In genomic region chr9:107923021-107923420, GRCm38 (mm10) we compare ENCODE assay signal across 9 mouse cellular contexts. TPM values are rescaled to one million over a fixed set of nuclear protein-coding genes. Genes with fewer than 3 reads are reported as not detected.
A peak's percentile ranks its signal among the peaks of the same experiment; 100 is the strongest.
DNase-seq lines count a peak whose midpoint lies in the region; ATAC-seq and TF ChIP-seq lines count a peak whose summit lies in the region.
"Had no signal": no experiment of that assay in that cellular context is flagged by ENCODE, and none has a peak within 500 bp of the region (broad histone marks: within the 10 kb centered on the region; RNA-seq: fewer than 3 reads in every experiment).

No protein-coding gene starts in this region.

- TF ChIP-seq CTCF in lung, embryonic 14.5 days (IDR thresholded peaks at IDR 0.05; ENCODE audit: low read depth) = peak; percentile 61

- H3K4me3 ChIP-seq in limb, embryonic 11.5 days (ENCODE audit: low read depth, low read length) = no peak overlapping the region
- H3K4me3 ChIP-seq in limb, embryonic 10.5 days = no peak overlapping the region
- H3K4me3 ChIP-seq in lung, embryonic 14.5 days (ENCODE audit: low read depth, low read length) = no peak overlapping the region
- H3K4me3 ChIP-seq: midbrain, embryonic 12.5 days had no signal

- H3K9me3 ChIP-seq in limb, embryonic 11.5 days (ENCODE audit: control insufficient read depth, low read length) = no peaks in the 10 kb centered on the region
- H3K9me3 ChIP-seq in limb, embryonic 10.5 days (replicated peaks) = no peaks in the 10 kb centered on the region
- H3K9me3 ChIP-seq in lung, embryonic 14.5 days (ENCODE audit: low read depth, low read length) = no peaks in the 10 kb centered on the region
- H3K9me3 ChIP-seq: midbrain, embryonic 12.5 days had no signal

- H3K9ac ChIP-seq in limb, embryonic 11.5 days (ENCODE audit: low read length) = no peak overlapping the region
- no peak overlapping the region for H3K9ac ChIP-seq in lung, embryonic 14.5 days
- H3K9ac ChIP-seq: midbrain, embryonic 12.5 days had no signal

- no peak overlapping the region for H3K27ac ChIP-seq in limb, embryonic 11.5 days (replicated peaks; ENCODE audit: low read depth, low read length)
- H3K27ac ChIP-seq in limb, embryonic 10.5 days = no peak overlapping the region
- no peak overlapping the region for H3K27ac ChIP-seq in lung, embryonic 14.5 days (ENCODE audit: low read depth)
- H3K27ac ChIP-seq: midbrain, embryonic 12.5 days had no signal

- ATAC-seq in limb, embryonic 11.5 days (ENCODE audit: insufficient number of reproducible peaks, low FRiP score, low TSS enrichment, low read depth) = no peak
- ATAC-seq in lung, embryonic 14.5 days (ENCODE audit: insufficient read depth) = no peak
- no peak for ATAC-seq in erythroid progenitor cell, adult 5-6 weeks (replicated peaks; ENCODE audit: low FRiP score, poor library complexity, severe bottlenecking)

- WGBS in limb, embryonic 11.5 days = 39% methylated on average over 7 of the region's 7 CpGs
- 33% methylated on average over 7 of the region's 7 CpGs for WGBS in limb, embryonic 10.5 days
- WGBS in lung, embryonic 14.5 days = 33% methylated on average over 7 of the region's 7 CpGs

- peaks cover 3% of the 10 kb centered on the region; the same call in 1 of the 2 replicates for H3K4me1 ChIP-seq in limb, embryonic 11.5 days (ENCODE audit: control insufficient read depth, insufficient read depth, low read length)
- H3K4me1 ChIP-seq in limb, embryonic 10.5 days = peaks cover 22% of the 10 kb centered on the region
- peaks cover 4% of the 10 kb centered on the region for H3K4me1 ChIP-seq in lung, embryonic 14.5 days (ENCODE audit: insufficient read depth)

- no peaks in the 10 kb centered on the region for H3K27me3 ChIP-seq in limb, embryonic 11.5 days (ENCODE audit: control insufficient read depth, insufficient read depth, low read length)
- H3K27me3 ChIP-seq in limb, embryonic 10.5 days (ENCODE audit: low read depth, poor library complexity, severe bottlenecking) = no peaks in the 10 kb centered on the region
- no peaks in the 10 kb centered on the region for H3K27me3 ChIP-seq in lung, embryonic 14.5 days (ENCODE audit: insufficient read depth, low read length)

- peak; percentile 51 for DNase-seq in limb, embryonic 11.5 days (ENCODE audit: low spot score)
- DNase-seq in limb, embryonic 10.5 days (ENCODE audit: low spot score) = no peak
- peak; percentile 45 for DNase-seq in adrenal gland, adult 2 months
- DNase-seq in gastrocnemius, postnatal 10 days = peak; percentile 58
- DNase-seq in lung, embryonic 14.5 days = no peak
- no peak for DNase-seq in cerebellum, adult 9-11 months
- no peak for DNase-seq in cerebellum, adult 11 months

- no peaks in the 10 kb centered on the region for H3K36me3 ChIP-seq in limb, embryonic 11.5 days (ENCODE audit: control insufficient read depth, insufficient read depth, low read length)
- H3K36me3 ChIP-seq in limb, embryonic 10.5 days = no peaks in the 10 kb centered on the region
- no peaks in the 10 kb centered on the region for H3K36me3 ChIP-seq in lung, embryonic 14.5 days (ENCODE audit: insufficient read depth)
- H3K36me3 ChIP-seq: midbrain, embryonic 12.5 days had no signal

- no peak overlapping the region for H3K4me2 ChIP-seq in limb, embryonic 11.5 days (ENCODE audit: low read depth, severe bottlenecking)
- no peak overlapping the region for H3K4me2 ChIP-seq in lung, embryonic 14.5 days
- H3K4me2 ChIP-seq: midbrain, embryonic 12.5 days had no signal

RNA-seq across cellular contexts. Expression of gene Actl11, which starts 5.2 kb away (rescaled TPM):
- polyA plus RNA-seq in limb, embryonic 11.5 days (2014; fragmentation: Nextera tagmentation; extraction: Ambion mirVana) = not detected in 2 replicates
- polyA plus RNA-seq in limb, embryonic 10.5 days (2016; fragmentation: Nextera tagmentation; extraction: Ambion mirVana) = not detected in 2 replicates
- not detected for total RNA-seq in adrenal gland, adult 2 months (2021)
- not detected in 2 replicates for polyA plus RNA-seq in adrenal gland, adult 2 months (2012; rRNA removed)
- not detected for total RNA-seq in gastrocnemius, postnatal 10 days (2021)
- not detected in 2 replicates for polyA plus RNA-seq in lung, embryonic 14.5 days (2014; fragmentation: Nextera tagmentation; extraction: Ambion mirVana)
- total RNA-seq in erythroid progenitor cell, adult 5-6 weeks (2015; ENCODE audit: low replicate concordance) = not detected in 2 replicates
- total RNA-seq in erythroid progenitor cell, adult 5-6 weeks (2017; ENCODE audit: low replicate concordance) = not detected in 2 replicates
- polyA plus RNA-seq: midbrain, embryonic 12.5 days had no signal

RNA-seq across cellular contexts. Expression of gene Camkv, which starts 12.5 kb away (rescaled TPM):
- 4.4 and 4.6 TPM in 2 replicates for polyA plus RNA-seq in limb, embryonic 11.5 days (2014; fragmentation: Nextera tagmentation; extraction: Ambion mirVana)
- polyA plus RNA-seq in limb, embryonic 10.5 days (2016; fragmentation: Nextera tagmentation; extraction: Ambion mirVana) = 7.5 and 9.9 TPM in 2 replicates
- 1 to 10 TPM; 2.9 to 5.2 TPM for total RNA-seq in adrenal gland, adult 2 months (2021)
- polyA plus RNA-seq in adrenal gland, adult 2 months (2012; rRNA removed) = 7.8 and 9.5 TPM in 2 replicates
- under 1 TPM; 0.80 to 0.86 TPM for total RNA-seq in gastrocnemius, postnatal 10 days (2021)
- polyA plus RNA-seq in lung, embryonic 14.5 days (2014; fragmentation: Nextera tagmentation; extraction: Ambion mirVana) = 2.7 TPM in 2 replicates
- total RNA-seq in erythroid progenitor cell, adult 5-6 weeks (2015; ENCODE audit: low replicate concordance) = not detected in 2 replicates
- total RNA-seq in erythroid progenitor cell, adult 5-6 weeks (2017; ENCODE audit: low replicate concordance) = 0.13 TPM in 1 of 2 replicates, not detected in the other

RNA-seq across cellular contexts. Expression of gene Mst1r, which starts 16.3 kb away (rescaled TPM):
- polyA plus RNA-seq in limb, embryonic 11.5 days (2014; fragmentation: Nextera tagmentation; extraction: Ambion mirVana) = 0.35 and 0.36 TPM in 2 replicates
- 0.30 and 1.2 TPM in 2 replicates for polyA plus RNA-seq in limb, embryonic 10.5 days (2016; fragmentation: Nextera tagmentation; extraction: Ambion mirVana)
- total RNA-seq in adrenal gland, adult 2 months (2021) = 1 to 10 TPM; 7.4 to 8.1 TPM
- 34.0 and 41.0 TPM in 2 replicates for polyA plus RNA-seq in adrenal gland, adult 2 months (2012; rRNA removed)
- 1 to 10 TPM; 1.9 to 5.6 TPM for total RNA-seq in gastrocnemius, postnatal 10 days (2021)
- polyA plus RNA-seq in lung, embryonic 14.5 days (2014; fragmentation: Nextera tagmentation; extraction: Ambion mirVana) = 1.7 and 2.2 TPM in 2 replicates
- total RNA-seq in erythroid progenitor cell, adult 5-6 weeks (2015; ENCODE audit: low replicate concordance) = not detected in 2 replicates
- not detected in 2 replicates for total RNA-seq in erythroid progenitor cell, adult 5-6 weeks (2017; ENCODE audit: low replicate concordance)

RNA-seq across cellular contexts. Expression of gene Traip, which starts 26.9 kb away (rescaled TPM):
- polyA plus RNA-seq in limb, embryonic 11.5 days (2014; fragmentation: Nextera tagmentation; extraction: Ambion mirVana) = 40.4 and 41.4 TPM in 2 replicates
- 43.2 and 45.9 TPM in 2 replicates for polyA plus RNA-seq in limb, embryonic 10.5 days (2016; fragmentation: Nextera tagmentation; extraction: Ambion mirVana)
- total RNA-seq in adrenal gland, adult 2 months (2021) = 1 to 10 TPM; 2.1 to 2.5 TPM
- polyA plus RNA-seq in adrenal gland, adult 2 months (2012; rRNA removed) = 0.61 and 0.72 TPM in 2 replicates
- total RNA-seq in gastrocnemius, postnatal 10 days (2021) = 1 to 10 TPM; 1.6 to 2.2 TPM
- 30.7 and 31.2 TPM in 2 replicates for polyA plus RNA-seq in lung, embryonic 14.5 days (2014; fragmentation: Nextera tagmentation; extraction: Ambion mirVana)
- total RNA-seq in erythroid progenitor cell, adult 5-6 weeks (2015; ENCODE audit: low replicate concordance) = 12.6 and 19.3 TPM in 2 replicates
- total RNA-seq in erythroid progenitor cell, adult 5-6 weeks (2017; ENCODE audit: low replicate concordance) = 50.4 and 51.5 TPM in 2 replicates

RNA-seq across cellular contexts. Expression of gene Mon1a, which starts 35.1 kb away (rescaled TPM):
- polyA plus RNA-seq in limb, embryonic 11.5 days (2014; fragmentation: Nextera tagmentation; extraction: Ambion mirVana) = 12.4 and 12.6 TPM in 2 replicates
- 10.9 and 11.6 TPM in 2 replicates for polyA plus RNA-seq in limb, embryonic 10.5 days (2016; fragmentation: Nextera tagmentation; extraction: Ambion mirVana)
- total RNA-seq in adrenal gland, adult 2 months (2021) = 10 to 100 TPM; 19.2 to 20.5 TPM
- 41.3 and 42.9 TPM in 2 replicates for polyA plus RNA-seq in adrenal gland, adult 2 months (2012; rRNA removed)
- 1 to 10 TPM; 4.0 to 4.8 TPM for total RNA-seq in gastrocnemius, postnatal 10 days (2021)
- 11.9 and 13.0 TPM in 2 replicates for polyA plus RNA-seq in lung, embryonic 14.5 days (2014; fragmentation: Nextera tagmentation; extraction: Ambion mirVana)
- not detected in 2 replicates for total RNA-seq in erythroid progenitor cell, adult 5-6 weeks (2015; ENCODE audit: low replicate concordance)
- 0.64 and 3.3 TPM in 2 replicates for total RNA-seq in erythroid progenitor cell, adult 5-6 weeks (2017; ENCODE audit: low replicate concordance)

Comparison
In these comparisons a context has a peak if more than half of its experiments do, and no peak if none do; other contexts are left out.
1. DNase-seq: peak in limb, embryonic 11.5 days (single experiment), adrenal gland, adult 2 months (single experiment) and gastrocnemius, postnatal 10 days (single experiment); none in limb, embryonic 10.5 days (single experiment), lung, embryonic 14.5 days (single experiment), cerebellum, adult 9-11 months (single experiment) and cerebellum, adult 11 months (single experiment).
2. RNA of gene Mst1r, which starts 16.3 kb away (polyA plus RNA-seq): 34.0 to 41.0 TPM in adrenal gland, adult 2 months; 1.7 to 2.2 TPM in lung, embryonic 14.5 days, 0.30 to 1.2 TPM in limb, embryonic 10.5 days and 0.35 to 0.36 TPM in limb, embryonic 11.5 days; every median in the first group is over 10 times any median in the second.